Mouse (Mus musculus): Measurements from ENCODE around the gene Stoml2. TPM values are rescaled to one million over a fixed set of nuclear protein-coding genes. Genes with fewer than 3 reads are reported as not detected.

Stoml2 gene
- 60.1 TPM for total RNA-seq (2023)

DNA sequence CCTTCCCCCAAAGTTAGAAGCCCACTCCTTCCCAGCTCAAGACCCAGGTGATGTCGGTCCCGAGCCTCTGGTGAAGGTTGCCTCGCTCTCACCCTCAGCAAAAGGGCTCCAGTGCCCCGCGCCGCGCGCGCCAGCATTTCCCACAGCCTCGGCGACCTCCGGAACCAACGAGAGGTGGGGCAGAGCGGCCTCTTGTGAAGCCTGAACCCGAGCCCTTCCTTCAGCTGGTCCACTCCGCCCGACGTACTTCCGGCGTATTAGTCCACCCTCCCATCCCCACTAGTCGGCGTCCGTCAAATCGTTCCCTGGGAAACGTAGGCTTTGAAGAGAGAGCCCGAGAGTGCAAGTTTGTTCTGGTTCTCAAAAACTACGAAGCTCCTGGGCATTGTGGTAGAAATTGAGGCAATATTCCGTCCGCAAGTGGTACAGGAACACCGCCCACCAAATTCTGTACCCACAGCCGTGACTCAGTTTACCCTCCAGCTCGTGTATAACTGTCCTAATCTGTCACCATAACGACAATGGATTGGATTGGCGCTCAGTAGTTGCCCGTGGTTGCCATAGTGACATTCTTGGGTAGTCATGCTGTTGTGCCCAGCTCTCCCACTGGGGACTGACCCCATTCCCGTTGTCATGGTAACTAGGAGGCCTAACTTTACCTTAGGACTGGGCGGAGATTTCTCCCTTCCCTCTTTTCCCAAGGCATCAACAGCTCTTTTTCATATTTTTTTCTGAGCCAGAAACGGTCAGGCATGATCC lies at the start of gene Stoml2:
TSS of gene Stoml2 (minus strand) at position 474 of the 759 bp plus-strand sequence.

DNA sequence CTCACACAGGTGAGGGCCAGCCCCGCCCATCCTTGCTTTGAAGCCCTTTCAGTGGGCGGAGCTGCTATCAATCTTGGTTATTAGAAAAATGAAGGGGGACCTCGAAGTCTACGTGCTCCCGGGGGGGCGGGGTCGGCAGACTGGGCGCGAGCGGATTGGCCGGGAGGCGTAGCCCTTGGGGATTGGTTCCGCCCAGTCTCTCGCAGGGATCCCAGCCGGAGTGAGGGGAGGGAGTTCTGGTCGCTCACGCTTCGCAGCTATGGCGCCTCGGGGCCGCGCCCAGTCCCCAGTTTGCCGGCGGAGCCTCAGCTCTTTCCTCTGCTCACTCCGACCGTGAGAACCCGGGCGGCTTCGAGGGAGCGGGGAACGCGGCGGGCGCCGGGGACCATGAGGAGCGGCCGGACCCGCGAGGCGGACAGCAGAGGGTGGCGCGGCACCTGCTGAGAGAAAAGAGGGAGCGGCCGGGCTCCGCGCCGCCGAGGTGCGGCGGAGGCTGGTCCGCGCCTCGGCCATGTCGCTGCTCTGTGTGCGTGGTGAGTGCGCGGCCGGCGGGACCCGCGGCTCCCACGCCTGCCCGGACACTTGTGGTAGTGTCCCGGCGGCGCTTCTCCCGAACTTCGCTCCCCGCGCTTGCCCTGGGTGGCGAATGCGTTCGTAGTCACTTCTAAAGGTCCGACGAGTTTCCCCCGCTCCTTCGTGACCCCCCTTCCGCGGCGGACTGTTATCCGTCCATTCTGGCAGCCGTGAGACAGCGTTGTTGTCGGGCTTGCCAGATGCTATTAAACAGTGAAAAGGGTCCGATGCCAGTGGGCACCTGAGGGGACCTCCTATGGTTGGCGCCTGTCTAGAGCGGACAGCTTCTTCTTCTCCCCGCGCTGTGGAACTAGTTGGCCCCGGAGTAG lies 27.5 kb upstream of the Stoml2 start, which contains the start of gene Unc13b:
TSS of gene Unc13b (plus strand) at position 201 of the 902 bp plus-strand sequence.

DNA sequence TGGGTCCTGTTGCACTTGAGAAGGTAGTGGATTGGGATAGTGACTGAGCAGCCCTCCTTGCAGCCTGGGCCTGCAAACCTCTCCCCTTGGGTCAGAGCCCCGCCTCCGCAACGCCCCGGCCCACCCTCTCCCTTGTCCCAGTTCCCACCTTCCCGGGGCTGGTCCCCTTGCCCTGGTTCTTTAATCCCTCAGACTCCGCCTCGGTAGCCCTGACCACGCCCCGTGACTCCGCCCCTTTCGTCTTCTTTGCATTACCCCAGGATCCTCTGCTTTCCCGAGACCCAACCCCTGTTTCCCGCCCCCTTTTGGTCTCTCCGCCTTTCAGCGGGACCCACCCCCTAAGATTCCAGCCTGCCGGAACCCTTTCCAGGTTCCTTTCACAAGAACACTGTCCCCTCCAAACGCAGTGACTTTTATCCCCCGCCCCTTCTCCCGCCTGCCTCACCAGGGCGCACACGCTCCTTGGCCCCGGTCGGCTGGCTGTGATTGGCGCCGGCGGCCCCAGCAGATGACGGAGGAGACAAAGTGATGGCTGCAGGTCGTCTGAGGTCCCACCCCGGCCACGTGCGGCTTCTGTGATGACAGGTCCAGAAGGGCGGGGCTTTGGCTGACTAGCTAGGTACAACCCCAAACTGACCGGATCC lies 14.3 kb upstream of the Stoml2 start, which contains the start of gene Fam214b:
TSS of gene Fam214b (minus strand) at position 562 of the 644 bp plus-strand sequence.

DNA sequence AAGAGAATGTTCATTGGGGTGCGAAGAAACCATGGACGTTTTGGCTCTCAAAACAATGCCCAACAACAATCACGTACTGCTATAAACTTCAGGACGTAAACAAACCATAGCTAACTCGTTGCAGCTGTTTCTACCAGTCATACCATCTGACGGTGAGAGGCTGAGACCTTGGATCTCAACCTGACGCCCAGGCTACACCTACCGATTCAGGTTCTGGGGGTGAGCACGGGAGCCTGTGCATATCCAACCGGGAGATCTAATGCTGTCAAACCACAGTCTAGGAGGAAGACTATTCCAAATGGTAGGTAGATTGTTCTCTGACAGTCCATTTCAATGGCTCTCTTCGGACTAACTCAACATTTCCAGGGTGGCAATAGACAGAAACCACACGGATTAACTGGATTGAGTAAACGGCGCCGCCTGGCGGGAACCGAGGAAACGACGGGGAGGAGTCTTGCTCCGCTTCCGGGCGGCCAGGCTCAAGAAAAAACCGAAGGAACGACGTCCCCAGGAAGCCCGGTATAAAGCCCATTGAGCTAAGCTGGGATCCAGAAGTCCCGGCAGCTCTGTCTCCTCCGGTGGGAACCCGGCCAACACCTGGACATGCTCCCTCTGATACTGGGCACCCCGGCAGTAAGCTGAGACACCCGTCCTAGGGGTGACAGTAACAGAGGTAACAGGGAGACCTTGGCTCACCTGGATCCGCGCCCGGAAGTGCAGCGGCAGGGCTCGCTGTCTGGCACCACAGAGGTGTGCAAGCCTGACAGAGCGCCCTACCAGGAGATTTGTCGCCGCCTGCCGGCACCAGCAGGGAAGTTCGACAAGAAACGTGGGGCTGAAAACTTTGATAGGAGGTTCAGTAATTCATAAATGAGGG lies 6.2 kb downstream of the Stoml2 start, which contains the start of gene Pigo:
TSS of gene Pigo (minus strand) at position 736 of the 877 bp plus-strand sequence.

DNA sequence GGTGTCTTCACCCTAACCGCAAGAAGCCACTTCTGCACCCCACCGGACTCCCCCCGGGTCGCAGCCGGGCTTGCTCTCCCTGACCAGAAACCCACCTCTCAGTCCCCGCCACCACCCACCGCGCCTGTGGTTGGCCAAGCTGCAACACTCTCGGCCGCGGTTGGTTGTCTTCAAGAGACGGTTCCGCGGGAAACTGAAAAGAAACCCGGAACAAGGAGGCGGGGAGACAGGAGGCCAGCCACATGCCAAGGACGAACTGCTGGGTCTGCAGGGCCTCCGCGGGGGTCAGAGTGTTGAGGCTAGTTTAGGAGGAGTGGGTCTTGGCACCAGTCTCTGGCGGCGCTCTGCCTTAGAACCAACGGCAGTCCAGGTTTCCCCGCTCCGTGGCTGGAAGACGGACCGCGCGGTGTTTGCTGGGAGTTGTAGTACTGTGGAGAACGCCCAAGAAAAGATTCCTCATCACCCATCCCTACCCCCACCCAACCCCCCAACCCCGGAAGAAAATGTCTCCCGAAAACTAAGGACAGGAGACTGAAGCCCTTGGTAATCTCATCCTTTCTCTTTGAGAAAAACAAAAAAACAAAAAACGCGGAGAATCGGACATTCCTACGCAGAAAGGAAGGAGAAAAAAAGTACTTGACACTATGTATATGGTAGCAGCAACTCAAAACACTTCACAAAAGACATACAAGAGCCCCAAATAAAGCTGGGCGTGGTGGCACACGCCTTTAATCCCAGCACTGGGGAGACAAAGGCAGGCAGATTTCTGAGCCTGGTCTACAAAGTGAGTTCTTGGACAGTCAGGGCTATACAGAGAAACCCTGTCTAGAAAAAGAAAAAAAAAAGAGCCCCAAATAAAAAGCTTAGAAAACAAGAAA lies 21.1 kb downstream of the Stoml2 start, which contains the start of gene Fancg:
TSS of gene Fancg (minus strand) at position 346 of the 878 bp plus-strand sequence.

DNA sequence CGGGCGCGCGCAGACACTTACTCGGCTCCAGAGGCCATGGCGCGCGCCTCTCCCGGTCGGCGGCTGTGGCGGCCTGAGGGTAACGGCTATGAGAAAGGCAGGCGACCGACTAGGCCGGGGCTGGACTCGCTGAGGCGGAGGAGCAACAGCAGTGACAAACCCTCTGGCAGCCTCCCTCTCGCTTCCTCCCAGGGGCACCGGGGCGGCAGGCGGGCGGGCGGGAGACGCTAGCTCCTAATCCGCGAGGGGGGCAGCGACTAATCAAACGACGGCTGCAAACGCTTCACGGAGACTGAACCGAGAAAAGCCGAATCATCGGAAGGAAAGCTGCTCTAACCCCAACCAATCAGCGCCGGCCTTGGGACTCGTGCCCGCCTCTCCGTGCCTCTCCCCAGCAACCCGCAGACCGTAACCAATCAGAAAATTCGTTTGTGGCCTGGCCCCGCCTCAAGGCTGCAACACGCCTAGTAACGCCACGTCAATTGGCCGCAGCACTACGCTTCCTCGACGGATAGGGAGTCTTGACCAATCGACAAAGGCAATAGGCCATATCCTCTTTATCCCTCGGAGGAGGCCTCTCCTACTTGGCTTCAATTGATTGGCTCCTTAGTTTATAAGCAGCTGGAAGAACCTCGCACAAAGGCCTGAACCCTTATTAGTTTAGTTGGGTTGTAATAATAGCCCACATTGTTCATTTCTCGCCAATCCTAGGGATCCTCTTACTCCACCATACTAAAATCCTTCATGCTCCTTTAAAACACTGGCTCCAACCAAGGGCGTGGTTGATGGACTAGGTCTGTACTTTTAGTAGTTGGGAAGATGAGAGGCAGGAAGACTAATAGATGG lies 31.1 kb downstream of the Stoml2 start, which contains the start of gene Vcp:
TSS of gene Vcp (minus strand) at position 367 of the 846 bp plus-strand sequence.

Other genes starting within 250 kb of the Stoml2 start
- gene Fam205a1, start 177.8 kb downstream of the Stoml2 start, total RNA-seq (2023): not detected
- not detected for gene Gm12394, start 174.9 kb downstream of the Stoml2 start, total RNA-seq (2023)
- gene Fam205c, start 157.5 kb downstream of the Stoml2 start, total RNA-seq (2023): not detected
- not detected for gene Phf24, start 115.0 kb downstream of the Stoml2 start, total RNA-seq (2023)
- gene Dnajb5, start 81.9 kb downstream of the Stoml2 start, total RNA-seq (2023): 23.3 TPM
- gene 1700022I11Rik, start 62.1 kb downstream of the Stoml2 start, total RNA-seq (2023): not detected
- 96.8 TPM for gene Vcp, start 31.2 kb downstream of the Stoml2 start, total RNA-seq (2023)
- 29.7 TPM for gene Fancg, start 21.2 kb downstream of the Stoml2 start, total RNA-seq (2023)
- gene Pigo, start 5.9 kb downstream of the Stoml2 start, total RNA-seq (2023): 41.2 TPM
- 5.2 TPM for gene Fam214b, start 14.5 kb upstream of the Stoml2 start, total RNA-seq (2023)
- 0.34 TPM for gene Unc13b, start 27.2 kb upstream of the Stoml2 start, total RNA-seq (2023)
- not detected for gene Atp8b5, start 235.4 kb upstream of the Stoml2 start, total RNA-seq (2023)

Data from CD8-positive naive resting alpha-beta T cell, adult 57 days (primary cell).